Mouse (Mus musculus): ENCODE measurements around the gene Car5a.

Car5a gene

DNA sequence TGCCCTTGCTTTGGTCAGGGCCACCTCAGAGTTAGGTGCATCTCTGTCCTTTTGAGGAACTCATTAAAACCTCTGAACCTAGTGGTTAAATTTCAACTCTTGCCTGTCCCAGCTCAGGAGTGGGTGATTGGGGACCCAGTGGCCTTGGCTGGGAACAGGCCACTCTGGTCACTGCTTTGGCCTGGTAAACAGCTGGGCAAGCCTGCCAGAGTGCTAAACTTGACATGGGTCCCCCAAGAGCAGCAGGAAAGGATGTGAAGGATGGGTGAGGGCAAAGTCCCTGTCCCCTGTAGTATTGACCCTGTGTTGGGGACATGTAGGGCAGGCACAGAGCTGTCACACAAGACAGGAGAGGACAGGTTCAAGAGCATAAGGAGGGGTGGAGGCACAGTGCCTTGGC, at the start of gene Car5a:
Gene Car5a, minus strand, starts transcription at position 74 of the 400 bp plus-strand sequence.
- no peak for DNase-seq (ENCODE audit: low spot score)

DNA sequence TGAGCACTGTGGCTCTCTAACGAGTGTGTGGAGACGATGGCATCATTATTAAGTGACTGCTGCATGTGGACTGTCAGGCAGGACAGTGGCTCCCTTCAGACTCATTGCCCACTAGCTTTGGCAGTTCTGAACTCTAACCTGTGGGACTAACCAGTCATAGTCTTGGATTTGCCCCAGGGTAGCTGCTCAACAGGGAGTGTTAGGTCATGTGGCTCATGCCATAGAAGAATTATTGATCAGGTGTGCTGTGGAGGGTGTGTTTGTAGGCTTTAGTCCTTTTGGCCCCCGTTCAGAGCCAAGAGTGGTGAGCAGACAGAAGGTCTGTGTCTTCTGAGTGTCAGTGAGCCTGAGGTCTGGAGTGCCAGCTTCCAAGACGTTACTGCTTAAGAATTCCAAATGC, 48.2 kb upstream of the Car5a start:
- DNase-seq (ENCODE audit: low spot score) = no peak

DNA sequence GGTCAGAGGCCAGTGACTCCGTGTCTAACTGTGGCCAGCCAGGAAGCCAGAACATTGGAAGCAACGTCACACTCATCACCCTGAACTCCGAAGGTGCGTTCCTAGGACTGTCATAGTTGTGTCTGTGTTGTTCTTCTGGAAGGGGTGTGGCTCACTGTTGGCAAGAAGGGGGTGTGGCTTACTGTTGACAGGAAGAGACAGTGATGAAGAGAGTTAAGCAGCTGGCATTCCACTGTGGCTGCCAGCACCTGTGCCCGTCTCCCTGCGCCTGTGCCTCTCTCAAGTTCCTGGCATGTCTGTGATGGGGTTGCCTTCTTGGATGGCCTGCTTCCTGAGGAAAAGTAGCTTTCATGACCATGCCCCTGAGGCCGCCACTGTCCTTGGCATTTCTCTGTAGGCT, 46.9 kb upstream of the Car5a start:
- no peak for DNase-seq (ENCODE audit: low spot score)

DNA sequence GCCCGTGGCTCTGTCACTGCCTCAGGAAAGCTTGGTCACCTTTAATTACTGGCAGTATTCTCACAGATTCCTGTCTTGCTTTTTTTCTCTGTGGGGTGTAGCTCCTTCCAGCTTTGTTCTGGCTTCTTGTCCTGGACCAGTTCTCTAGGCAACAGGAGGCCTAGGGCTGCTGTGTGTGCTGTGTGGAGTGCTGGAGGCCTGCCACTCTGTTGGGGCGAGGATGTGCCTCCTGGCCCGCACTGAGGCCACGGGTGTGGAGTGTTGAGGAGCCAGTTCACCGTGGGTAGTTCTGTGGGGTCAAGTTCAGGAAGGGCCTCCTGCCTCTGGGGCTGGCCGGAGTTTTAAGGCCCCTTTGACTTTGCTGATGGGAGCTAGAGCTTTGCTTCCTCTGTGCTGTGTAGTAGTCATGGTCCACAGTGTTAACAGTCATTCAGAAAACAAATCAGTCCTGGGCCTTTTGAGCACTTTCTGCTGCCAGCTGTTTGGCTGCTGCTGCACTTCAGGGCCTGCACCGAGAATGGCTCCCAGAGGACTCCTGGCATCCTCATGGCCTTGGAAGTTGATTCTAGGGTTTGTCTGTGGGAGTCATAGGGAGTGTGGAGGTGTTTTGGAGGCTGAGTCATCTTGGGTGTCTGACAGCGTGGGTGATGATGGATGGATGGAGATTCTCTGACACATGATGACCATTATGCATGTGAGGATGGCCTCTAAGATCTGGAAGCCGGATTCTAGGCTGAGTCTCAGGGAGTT, 46.0 kb upstream of the Car5a start:
- DNase-seq (ENCODE audit: low spot score) = no peak

DNA sequence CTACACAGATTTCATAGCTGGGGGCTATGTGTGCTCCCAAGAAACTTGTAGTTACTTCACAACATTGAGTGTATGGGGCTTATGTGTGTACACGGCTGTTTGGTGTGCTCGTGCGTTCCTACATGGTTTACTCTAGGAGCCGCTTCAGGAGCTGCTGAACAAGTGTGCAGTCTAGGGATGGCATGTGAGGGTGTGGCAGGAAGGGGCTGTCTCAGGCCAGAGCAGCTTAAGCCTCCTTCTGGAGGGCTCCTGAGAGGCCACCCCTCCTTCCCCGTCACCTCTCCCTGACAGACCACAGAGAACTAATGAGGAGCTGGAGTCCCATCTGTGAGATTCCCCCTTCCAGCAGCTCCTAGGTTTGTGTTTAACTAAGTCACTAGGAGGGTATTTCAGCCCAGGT, 43.2 kb upstream of the Car5a start:
- DNase-seq (ENCODE audit: low spot score) = no peak

DNA sequence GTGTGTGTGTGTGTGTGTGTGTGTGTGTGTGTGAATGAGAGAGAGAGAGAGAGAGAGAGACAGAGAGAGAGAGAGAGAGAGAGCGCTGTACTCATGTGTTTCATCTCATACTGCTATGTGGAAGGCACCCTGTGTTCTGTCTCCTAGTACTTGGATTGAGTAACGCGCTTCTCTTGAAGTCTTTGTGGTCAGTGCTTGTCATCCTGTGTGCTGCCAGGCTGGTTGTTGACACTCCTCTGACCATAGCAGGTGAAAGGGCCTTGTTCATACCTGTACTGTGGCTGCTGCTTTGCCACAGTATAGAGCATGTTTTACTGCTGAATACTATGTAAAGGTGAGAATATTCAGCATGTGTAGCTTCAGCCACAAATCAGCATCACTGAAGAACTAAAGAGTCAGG, 41.0 kb upstream of the Car5a start:
- no peak for DNase-seq (ENCODE audit: low spot score)

DNA sequence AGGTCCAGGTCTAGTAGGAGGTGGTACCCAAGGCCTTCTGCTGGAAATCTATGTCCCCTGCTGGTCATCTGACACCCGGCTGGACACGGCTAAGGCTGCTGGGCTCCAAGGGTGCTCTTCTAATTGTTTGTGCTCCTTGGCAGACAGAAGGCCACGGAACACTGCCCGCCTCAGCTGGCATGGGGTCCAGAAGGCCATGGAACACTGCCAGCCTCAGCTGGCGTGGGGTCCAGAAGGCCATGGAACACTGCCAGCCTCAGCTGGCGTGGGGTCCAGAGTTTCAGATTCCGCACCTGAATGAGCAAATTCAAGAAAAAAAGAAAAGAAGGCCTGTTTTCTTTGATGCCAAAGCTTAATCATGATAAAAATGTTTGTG, 36.8 kb upstream of the Car5a start:
- DNase-seq (ENCODE audit: low spot score) = peak; percentile 71

DNA sequence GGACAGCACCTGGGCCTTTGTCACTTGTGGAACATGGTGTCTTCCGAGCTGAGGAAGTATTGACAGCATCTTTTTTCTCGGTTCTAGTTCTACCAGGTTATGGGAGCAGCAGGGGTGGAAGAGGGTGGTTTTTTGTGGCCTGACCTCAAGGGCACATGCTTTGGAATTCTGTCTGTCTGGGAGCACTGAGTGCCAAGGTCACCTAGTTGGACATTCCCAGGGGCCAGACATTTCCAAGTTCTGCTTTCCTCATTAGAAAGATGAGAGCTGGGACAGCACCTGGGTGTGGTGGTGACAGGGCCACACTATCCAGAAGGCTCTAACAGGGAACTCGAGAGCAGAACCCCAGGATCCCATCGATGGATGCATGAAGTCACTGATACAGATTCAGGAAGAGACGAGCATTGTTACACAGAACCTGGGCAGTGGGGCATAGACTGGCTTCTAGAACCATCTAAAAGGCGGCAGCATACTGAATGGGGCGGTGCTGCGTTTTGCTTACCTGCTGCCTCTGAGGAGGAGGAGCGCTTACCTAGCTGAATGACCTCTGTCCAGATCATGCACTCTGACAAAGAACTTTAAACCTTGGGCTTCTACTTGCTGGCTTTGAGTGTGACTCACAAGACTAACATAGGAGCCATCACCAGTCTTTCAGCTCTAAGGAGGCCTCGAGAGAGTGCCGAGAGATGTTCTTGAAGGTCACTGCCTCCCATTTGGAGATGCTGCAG, 36.3 kb upstream of the Car5a start:
- DNase-seq (ENCODE audit: low spot score) = no peak

DNA sequence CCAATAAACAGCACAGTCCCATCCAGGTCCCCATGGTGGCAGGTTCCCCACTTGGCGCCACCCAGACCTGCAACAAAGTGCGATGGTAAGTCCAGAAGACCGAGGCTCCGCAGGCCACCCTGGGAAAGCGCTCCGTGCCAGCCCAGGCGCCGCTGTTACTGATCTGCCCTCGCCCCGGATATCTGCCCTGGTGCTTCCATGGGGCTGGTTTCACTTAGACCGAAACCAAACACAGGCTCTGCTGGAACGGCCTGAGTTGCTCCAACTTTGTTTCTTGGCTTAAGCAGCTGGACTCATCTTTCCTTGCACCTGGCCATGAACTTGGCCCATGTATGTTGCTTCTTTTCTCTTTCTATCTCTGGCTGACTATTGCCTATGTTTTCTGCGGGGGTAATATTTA, 34.0 kb upstream of the Car5a start:
- DNase-seq (ENCODE audit: low spot score) = no peak

DNA sequence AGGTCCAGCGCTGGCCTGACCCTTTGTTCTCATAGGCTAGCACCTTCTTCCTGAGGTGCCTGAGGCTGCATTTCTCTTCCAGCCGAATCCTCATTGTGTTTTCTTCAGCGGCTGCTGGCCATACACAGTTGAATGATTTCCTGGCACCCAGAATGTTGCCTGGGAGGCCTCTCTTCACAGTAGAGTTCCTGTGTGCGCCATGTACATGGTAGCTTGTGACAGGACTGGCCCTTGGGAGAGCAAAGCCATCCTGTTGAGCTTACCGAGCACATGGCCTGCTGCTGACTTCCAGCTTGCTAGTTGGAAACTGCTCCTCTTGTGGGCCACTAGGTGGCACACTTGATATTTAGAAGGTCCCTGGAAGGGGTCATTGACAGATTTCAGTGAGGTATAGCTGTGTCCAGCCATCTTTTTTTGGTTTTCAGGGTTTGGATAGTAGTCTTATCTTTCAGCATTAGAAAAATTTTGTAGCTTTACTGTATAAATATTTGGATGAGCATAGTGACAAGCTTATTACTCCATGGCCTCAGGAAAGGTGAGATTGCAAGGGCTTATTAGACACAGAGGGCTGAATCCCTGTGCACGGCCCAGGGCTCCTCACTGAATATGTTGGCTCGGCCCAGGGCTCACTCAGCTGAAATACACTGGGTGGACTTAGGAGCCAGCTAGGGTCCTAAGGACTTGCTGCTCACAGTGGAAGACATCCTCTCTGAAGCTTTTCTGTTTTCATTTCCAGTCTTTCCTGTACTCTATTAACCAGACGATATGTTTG, 33.3 kb upstream of the Car5a start:
- no peak for DNase-seq (ENCODE audit: low spot score)

DNA sequence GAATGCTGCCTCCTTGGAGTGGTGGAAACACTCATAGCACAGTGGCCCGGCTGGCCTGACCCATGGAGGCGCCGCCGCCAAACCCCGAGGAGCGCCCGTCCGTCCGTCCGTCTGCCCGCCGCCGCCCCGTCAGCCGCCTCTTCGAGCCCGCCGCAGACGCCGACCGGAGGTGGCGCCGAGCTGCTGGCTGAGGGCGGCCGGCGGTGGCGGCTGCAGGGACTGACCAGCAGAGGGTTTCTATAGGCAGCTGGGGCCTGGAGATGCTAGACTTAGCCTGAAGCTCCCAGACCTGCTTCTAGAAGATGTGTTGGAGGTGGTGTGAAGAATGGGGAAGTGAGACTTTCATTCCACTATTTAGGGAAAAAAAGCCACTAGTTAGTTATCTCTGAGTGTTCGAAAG, 29.2 kb upstream of the Car5a start:
- DNase-seq (ENCODE audit: low spot score) = no peak

DNA sequence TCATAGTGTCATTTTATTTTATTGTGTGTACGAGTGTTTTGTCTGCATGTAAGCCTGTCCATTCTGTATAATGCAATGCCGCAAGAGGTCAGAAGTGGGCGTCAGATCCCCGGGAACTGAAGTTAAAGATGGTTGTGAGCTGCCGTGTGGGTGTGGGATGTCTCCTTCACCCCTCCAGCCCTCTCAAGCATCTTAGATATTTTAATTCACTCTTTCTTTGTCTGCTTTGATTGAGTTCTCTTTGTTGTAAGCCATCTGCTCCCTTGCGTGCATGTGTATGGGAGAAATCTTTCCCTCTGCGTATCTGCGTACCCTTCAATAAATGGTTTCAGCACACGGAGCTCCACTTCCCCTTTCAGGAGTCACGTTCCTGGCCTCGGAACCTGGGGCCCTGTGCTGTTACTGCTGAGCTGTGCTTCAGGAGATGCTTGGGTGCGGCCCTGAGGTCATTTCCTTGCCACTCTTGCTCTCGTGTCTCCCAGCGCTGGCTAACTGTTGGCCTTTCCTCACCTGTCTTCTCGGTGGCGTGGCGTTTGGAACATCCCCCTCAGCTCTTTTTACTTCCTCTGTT, 26.9 kb upstream of the Car5a start:
- no peak for DNase-seq (ENCODE audit: low spot score)

DNA sequence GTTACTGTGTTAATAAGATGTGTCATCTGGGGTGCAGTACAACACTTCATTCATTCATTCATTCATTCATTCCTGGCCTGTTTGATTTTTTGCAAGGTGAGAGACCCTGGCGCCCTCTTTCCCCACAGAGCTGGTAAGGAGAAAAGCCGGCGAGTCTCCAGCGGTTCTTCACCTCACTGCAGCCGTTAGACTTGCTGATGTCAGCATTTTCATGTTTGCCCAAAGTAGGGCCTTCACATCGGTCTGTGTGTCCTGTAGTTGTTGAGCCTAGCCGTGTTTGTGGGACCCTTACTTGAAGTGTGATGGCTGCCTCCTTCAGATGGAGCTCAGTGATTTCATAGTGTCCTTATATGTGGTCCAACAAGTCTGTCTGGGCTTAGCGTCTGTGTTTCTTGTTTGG, 25.5 kb upstream of the Car5a start:
- no peak for DNase-seq (ENCODE audit: low spot score)

DNA sequence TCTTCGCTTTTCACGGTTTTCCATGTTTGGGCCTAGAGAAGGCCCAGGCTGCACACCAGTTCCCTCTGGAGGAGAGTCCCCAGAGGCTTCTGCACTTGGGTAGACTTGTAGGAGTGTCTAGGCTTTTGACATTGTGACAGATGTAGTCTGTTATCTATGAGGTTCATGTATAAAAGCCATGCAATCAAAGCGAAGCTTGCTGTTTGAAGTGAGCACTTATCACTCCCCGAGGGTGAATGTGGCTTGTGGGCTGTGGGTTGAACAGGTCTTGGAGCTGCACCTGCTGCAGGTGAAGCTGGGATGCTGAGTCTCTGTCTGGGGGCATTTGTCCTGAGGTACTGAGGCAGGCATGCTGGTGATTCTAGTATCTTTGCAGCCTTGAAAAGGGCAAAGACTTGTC, 23.8 kb upstream of the Car5a start:
- no peak for DNase-seq (ENCODE audit: low spot score)

DNA sequence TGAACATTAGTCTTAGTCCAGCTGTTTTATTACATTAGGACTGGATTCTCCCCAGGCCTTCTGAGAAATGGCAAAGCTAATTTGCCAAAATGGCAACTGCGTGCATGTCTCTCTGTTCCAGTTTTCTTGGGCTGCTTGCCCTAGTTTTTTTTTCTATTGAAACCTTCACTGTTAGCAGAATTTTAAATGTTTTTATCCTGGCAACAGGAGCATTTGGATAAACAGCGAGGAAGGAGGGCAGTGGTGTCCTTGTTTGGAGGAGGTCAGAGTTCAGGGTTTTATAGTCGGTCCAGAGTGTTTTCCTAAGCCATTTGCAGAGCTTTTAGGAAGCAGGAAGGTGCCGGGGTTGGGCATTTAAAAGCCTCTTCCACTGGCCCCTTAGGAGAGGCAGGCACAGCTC, 23.3 kb upstream of the Car5a start:
- no peak for DNase-seq (ENCODE audit: low spot score)

DNA sequence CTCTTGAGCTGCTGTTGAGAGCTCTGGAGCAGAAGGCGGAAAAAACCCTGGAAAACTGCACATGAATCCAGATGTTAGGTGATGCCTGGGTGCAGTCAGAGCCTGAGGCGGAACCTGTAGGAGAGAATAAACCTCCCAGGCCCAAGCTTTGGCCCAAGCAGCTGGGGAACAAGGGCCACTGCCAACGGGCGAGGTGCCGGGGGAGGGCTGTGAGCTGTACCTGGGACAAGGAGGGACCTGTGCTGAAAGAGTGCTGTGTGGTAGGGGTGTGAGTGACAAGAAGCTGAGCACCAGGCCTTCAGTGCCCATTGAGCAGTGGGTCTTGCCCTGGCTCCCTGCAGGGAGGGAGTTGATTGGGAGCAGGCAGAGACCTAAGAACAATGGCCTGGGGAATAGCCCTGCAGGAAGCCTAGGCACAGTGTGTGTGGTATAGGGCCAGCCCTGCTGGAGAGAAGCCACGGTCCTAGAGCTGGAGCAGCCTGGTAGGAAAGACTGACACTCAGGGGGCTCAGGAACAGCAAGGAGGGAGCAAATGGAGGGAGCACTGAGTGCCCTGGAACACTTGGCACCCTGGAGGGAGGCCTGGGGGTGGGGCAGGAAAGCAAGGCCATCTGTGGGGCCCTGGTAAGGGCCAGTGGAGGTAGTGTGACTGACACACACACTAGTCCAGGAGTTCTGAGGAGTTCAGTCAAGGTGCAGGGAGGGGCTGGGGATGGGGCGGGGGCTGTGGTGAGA, 22.2 kb upstream of the Car5a start:
- no peak for DNase-seq (ENCODE audit: low spot score)

DNA sequence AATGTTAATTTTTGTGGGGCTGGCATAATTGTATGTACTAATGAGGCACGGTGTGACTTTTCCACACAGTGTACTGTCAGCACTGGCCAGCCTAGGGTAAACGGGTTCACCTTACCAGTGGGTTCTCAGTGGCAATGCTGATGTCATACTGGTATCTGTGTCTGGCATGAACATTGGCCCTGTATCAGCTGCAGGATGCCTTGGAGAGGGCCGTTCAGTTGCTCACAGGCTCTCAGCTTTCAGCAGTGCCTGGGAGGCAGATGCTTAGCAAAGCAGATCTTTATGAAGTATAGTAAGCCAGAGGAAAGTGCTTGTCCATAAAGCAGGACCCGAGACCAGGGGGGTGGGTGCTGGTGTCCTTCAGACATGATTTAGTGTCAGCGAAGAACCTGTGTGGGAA, 21.4 kb upstream of the Car5a start:
- DNase-seq (ENCODE audit: low spot score) = no peak

DNA sequence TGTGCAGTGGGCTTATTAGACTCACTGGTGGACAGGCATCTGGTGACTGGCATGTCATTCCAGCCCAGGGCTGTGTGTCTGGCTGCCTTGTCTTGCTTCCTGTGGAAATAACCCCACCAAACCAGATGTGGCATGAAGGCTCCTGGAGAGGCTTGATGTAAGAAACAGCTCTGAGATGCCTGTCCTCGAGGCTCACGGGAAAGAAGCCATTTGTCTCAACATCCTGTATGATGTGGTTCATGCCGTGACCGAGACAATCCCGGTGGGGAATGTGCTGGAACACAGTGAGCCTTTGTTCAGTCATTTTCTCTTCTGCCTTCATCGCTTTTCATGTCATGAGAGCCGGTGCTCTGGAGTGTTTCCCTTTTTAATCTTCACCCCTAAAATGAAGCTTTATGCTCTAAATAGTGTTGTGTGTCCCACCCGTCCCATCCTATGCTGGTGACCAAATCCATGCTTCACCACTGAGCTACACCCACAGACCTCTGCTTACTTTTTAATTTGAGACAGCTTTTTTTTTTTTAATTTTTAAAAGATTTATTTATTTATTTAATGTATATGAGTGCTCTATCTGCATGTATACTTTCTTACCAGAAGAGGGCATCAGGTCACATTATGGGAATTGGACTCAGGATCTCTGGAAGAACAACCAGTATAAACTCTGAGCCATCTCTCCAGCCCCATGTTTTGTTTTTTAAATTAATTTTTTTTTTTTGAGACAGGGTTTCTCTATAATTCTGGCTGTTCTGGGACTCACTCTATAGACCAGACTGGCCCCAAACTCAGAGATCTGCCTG, 20.2 kb upstream of the Car5a start:
- no peak for DNase-seq (ENCODE audit: low spot score)

DNA sequence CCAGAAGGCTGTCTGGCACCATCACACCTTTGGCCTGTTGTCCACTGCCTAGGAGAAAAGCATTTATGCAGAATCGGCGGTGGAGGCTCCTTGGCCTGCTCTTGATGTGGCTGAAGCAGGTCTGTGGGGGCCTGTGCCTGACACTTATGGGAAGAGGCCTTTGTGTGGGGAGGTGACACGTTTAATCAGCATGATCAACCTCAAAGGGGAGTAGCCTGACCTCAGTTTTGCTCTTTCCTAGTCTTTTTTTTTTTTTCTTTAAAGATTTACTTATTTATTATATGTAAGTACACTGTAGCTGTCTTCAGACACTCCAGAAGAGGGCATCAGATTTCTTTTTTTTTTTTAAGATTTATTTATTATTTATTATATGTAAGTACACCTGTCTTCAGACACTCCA, 18.2 kb upstream of the Car5a start:
- no peak for DNase-seq (ENCODE audit: low spot score)

DNA sequence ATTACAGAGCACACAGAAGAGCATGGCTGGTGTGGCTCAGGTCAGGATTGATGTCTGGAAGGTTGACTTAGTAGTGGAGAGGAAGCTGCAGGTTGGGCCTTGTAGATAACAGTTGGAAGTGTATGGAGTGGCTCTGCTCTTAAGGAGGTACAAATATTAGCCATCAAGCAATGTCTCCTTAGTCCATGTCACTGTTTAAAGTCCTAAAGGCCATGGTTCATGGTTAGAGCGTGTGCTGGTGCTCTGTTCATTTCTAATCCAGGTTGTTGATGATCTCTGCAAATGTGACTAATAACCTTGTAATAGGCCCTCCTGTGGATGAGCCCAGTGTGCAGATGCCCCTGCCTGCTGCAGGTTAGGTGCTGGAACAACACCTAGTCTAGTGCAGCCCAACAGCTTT, 13.7 kb upstream of the Car5a start:
- DNase-seq (ENCODE audit: low spot score) = no peak

DNA sequence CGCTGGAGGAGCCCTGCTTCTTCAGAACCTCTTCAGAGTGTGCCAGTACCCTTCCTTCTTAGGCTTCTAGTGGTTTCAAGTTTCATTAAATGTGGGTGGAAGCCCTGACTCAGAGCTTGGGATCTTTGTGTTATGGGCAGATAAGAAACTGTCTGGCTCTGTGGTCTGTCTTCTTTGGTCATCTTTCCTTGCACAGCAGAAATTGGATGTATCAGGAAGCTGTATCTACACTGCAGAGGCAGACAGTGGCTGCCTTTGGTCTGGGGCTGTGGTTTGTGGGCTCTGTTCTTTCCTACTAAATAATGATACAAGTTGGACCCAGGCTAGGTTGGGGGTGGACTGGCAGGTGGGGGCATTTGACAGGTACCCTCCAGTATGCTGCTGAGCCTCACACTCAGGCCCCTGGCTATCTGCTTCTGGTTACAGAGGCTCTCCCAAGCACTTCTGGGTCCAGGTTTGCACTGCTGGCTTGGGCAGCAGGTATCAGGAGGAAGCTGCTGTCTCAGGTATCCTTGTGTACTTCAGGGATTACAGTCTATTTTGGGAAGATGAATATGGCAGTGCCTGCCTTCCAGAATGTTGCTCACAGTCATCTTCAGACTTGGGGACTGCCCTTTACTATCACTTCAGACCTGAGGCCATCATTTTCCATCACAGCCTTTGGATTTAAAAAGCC, 11.3 kb upstream of the Car5a start:
- no peak for DNase-seq (ENCODE audit: low spot score)
